Mouse (Mus musculus) C2C12 (cell line): ENCODE measurements around the gene Nck2. TPM values are rescaled to one million over a fixed set of nuclear protein-coding genes. Genes with fewer than 3 reads are reported as not detected.

Experiments used
- H3K27me3 ChIP-seq: one replicate; pipeline ENCODE4 v1.6.1; 2011; ENCODE audit not compliant: control insufficient read depth, insufficient read depth, insufficient read length
- H3K36me3 ChIP-seq: one replicate; pipeline ENCODE4 v1.6.1; 2011; ENCODE audit not compliant: control insufficient read depth, insufficient read depth
- H3K4me3 ChIP-seq: one replicate; pipeline ENCODE4 v1.5.1; 2011; ENCODE audit warnings: mild to moderate bottlenecking, control low read depth; ENCODE audit not compliant: poor library complexity, insufficient read depth, severe bottlenecking
- H3K79me2 ChIP-seq: one replicate; pipeline ENCODE4 v1.6.1; 2011; ENCODE audit not compliant: control insufficient read depth, insufficient read depth
- H3K79me3 ChIP-seq: one replicate; pipeline ENCODE4 v1.6.1; 2011; ENCODE audit warnings: low read depth, control low read depth
- H3ac ChIP-seq: one replicate; pipeline ENCODE3; 2011; ENCODE audit warnings: low read depth; ENCODE audit not compliant: control insufficient read depth, insufficient read length
- CEBPB ChIP-seq: IDR thresholded peaks from one replicate; pipeline ENCODE4 v1.6.1; 2011; ENCODE audit warnings: low read depth, mild to moderate bottlenecking, control low read depth, moderate library complexity
- CTCF ChIP-seq: IDR thresholded peaks from one replicate; pipeline ENCODE4 v1.5.1; 2011; ENCODE audit not compliant: control insufficient read depth, insufficient read depth, insufficient read length
- FOSL1 ChIP-seq: IDR thresholded peaks from one replicate; pipeline ENCODE4 v1.8.0; 2011; ENCODE audit warnings: mild to moderate bottlenecking, low read length; ENCODE audit not compliant: poor library complexity, insufficient read depth, severe bottlenecking
- MAX ChIP-seq: IDR thresholded peaks from one replicate; pipeline ENCODE4 v1.6.1; 2011; ENCODE audit warnings: mild to moderate bottlenecking, control low read depth
- MYOD1 ChIP-seq: IDR thresholded peaks from one replicate; pipeline ENCODE4 v1.6.1; 2011; ENCODE audit warnings: low read depth; ENCODE audit not compliant: control insufficient read depth, insufficient read length
- MYOG ChIP-seq: IDR thresholded peaks from one replicate; pipeline ENCODE4 v1.6.1; 2011; ENCODE audit not compliant: control insufficient read depth, insufficient read length; ENCODE audit errors: extremely low read depth
- USF1 ChIP-seq: IDR thresholded peaks from one replicate; pipeline ENCODE4 v1.6.1; 2011; ENCODE audit warnings: low read depth, mild to moderate bottlenecking, control low read depth, moderate library complexity
- polyA plus RNA-seq: library from polyadenylated mRNA; unstranded; fragments of >200 nt; fragmentation: generic; extraction: Trizol; gene quantifications from one replicate; pipeline ENCODE4 v1.2.1, GENCODE M21; 2012; ENCODE audit warnings: missing spikeins

The Nck2 gene
- polyA plus RNA-seq, 1 experiment, result 18.0 TPM

GRCm38 (mm10) chr1:43473734-43474534 lies 29.6 kb downstream of the Nck2 start:
- no peak overlapping the region for H3K4me3 ChIP-seq
- no peaks in the 10 kb centered on the region for H3K36me3 ChIP-seq
- H3K79me2 ChIP-seq, result peaks cover 97% of the 10 kb centered on the region
- no peaks in the 10 kb centered on the region for H3K27me3 ChIP-seq
- TF ChIP-seq USF1 (peak; percentile 15), CEBPB (no peak)
- peaks cover 51% of the 10 kb centered on the region for H3K79me3 ChIP-seq
- H3ac ChIP-seq, result no peak overlapping the region

DNA sequence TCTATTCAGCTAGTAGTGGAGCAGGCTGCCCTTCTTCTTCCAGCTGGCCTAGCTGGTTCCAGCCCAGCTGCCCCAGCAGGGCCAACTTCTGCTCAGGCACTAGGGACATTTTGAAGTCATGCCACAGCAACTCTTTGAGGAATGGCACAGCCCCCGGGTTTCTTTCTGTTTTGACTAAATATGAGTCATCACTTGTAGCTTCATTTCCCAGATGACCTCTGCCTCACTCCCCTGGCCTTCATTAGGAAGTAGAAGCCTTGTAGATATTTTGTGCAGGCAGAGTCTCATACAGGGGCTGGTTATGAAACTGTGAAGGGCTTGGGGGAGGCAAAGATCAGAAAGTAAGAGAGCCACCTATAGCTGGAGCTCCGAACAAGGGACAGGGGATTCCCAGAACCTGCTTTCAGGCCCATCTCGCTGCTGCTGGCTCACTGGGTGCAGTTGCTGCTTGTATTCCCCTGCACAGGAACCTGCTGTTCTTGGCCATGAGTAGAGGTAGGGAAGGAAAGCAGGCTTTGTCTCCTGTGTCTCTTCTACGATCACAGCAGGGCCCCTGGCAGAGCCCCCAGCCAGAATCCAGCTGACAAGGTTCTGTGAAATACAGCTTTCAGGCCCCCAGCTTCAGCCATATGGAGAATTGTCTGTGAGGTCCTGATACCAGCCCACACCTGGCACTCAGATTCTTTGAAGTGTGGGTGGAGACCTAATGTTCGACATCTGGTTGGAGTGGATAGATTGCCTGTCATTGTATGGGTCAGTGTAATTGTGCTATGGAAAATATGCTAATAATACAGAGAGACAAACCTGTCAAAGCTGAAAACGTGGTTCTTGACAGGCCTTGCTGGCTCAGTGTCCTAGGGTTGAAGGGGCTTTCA lies 30.4 kb downstream of the Nck2 start:
- Histone ChIP-seq H3ac (no peak overlapping the region), H3K27me3 (no peaks in the 10 kb centered on the region)

GRCm38 (mm10) chr1:43477954-43478353 lies 33.6 kb downstream of the Nck2 start:
- Histone ChIP-seq H3K79me3 (peaks cover 40% of the 10 kb centered on the region), H3K79me2 (peaks cover 100% of the 10 kb centered on the region), H3K27me3 (no peaks in the 10 kb centered on the region), H3K4me3 (no peak overlapping the region), H3K36me3 (no peaks in the 10 kb centered on the region), H3ac (no peak overlapping the region)
- TF ChIP-seq FOSL1, result no peak
- no peak for TF ChIP-seq MYOG
- TF ChIP-seq MAX, result no peak
- no peak for TF ChIP-seq MYOD1
- no peak for TF ChIP-seq CEBPB
- TF ChIP-seq CTCF, result no peak
- no peak for TF ChIP-seq USF1

More for the DNA sequence above, 30.4 kb downstream of the Nck2 start:
- TF ChIP-seq MYOG (no peak), CEBPB (no peak), CTCF (no peak), MYOD1 (no peak), FOSL1 (no peak), MAX (no peak), USF1 (no peak)
- H3K79me3 ChIP-seq, result peaks cover 49% of the 10 kb centered on the region
- no peaks in the 10 kb centered on the region for H3K36me3 ChIP-seq
- no peak overlapping the region for H3K4me3 ChIP-seq
- H3K79me2 ChIP-seq, result peaks cover 97% of the 10 kb centered on the region

- TF ChIP-seq CTCF (no peak), MYOG (no peak), CEBPB (no peak)
- Histone ChIP-seq H3K4me3 (no peak overlapping the region), H3K79me3 (peaks cover 31% of the 10 kb centered on the region), H3ac (no peak overlapping the region), H3K27me3 (no peaks in the 10 kb centered on the region), H3K79me2 (peaks cover 95% of the 10 kb centered on the region), H3K36me3 (no peaks in the 10 kb centered on the region)
Observed at GRCm38 (mm10) chr1:43485204-43485603, 40.8 kb downstream of the Nck2 start.

- no peaks in the 10 kb centered on the region for H3K36me3 ChIP-seq
- no peak for TF ChIP-seq MYOG
- no peak for TF ChIP-seq MAX
- no peak for TF ChIP-seq MYOD1
- no peak for TF ChIP-seq CEBPB
- no peak for TF ChIP-seq USF1
- no peak for TF ChIP-seq CTCF
- no peak for TF ChIP-seq FOSL1
- H3K4me3 ChIP-seq, result no peak overlapping the region
- H3K79me2 ChIP-seq, result peaks cover 92% of the 10 kb centered on the region
- no peak overlapping the region for H3ac ChIP-seq
- no peaks in the 10 kb centered on the region for H3K27me3 ChIP-seq
- peaks cover 31% of the 10 kb centered on the region for H3K79me3 ChIP-seq
Observed at GRCm38 (mm10) chr1:43486500-43486899, 42.1 kb downstream of the Nck2 start.
